ENCODE assay signal across 21 mouse cellular contexts in genomic region chr2:63127762-63128516, GRCm38 (mm10). TPM values are rescaled to one million over a fixed set of nuclear protein-coding genes. Genes with fewer than 3 reads are reported as not detected.
DNase-seq lines count a peak whose midpoint lies in the region; ATAC-seq and TF ChIP-seq lines count a peak whose summit lies in the region.
"Had no signal": no experiment of that assay in that cellular context is flagged by ENCODE, and none has a peak within 500 bp of the region (broad histone marks: within the 10 kb centered on the region; RNA-seq: fewer than 3 reads in every experiment).

No protein-coding gene starts in this region.

- intact Hi-C loops in left cerebral cortex, adult 2 months (cut with DNase I), result no loop called here
- intact Hi-C loops in left cerebral cortex, postnatal 4 days (cut with DNase I), result no loop called here

- no peak overlapping the region for H3K4me3 ChIP-seq in heart, embryonic 13.5 days
- no peak overlapping the region for H3K4me3 ChIP-seq in kidney, embryonic 14.5 days (ENCODE audit: low read length)
- no peak overlapping the region for H3K4me3 ChIP-seq in left cerebral cortex, adult 2 months
- no peak overlapping the region for H3K4me3 ChIP-seq in intestine, postnatal 0 days (ENCODE audit: low read depth, low read length)
- H3K4me3 ChIP-seq: embryonic facial prominence, embryonic 13.5 days; forebrain, embryonic 12.5 days; hindbrain, embryonic 10.5 days had no signal

- peaks cover 8% of the 10 kb centered on the region for H3K4me1 ChIP-seq in heart, embryonic 13.5 days
- no peaks in the 10 kb centered on the region for H3K4me1 ChIP-seq in kidney, embryonic 14.5 days (ENCODE audit: control insufficient read depth, insufficient read depth, low read length)
- H3K4me1 ChIP-seq in intestine, postnatal 0 days (replicated peaks; ENCODE audit: control insufficient read depth, insufficient read depth, low read length), result no peaks in the 10 kb centered on the region
- H3K4me1 ChIP-seq: embryonic facial prominence, embryonic 13.5 days; forebrain, embryonic 12.5 days; hindbrain, embryonic 10.5 days had no signal

- DNase-seq in heart, postnatal 4 days, result no peak
- DNase-seq in kidney, postnatal 25 days, result no peak
- DNase-seq in left cerebral cortex, adult 2 months (ENCODE audit: extremely low spot score in 1 of 2, low spot score in 2 of 2), result no peak
- no peak for DNase-seq in left cerebral cortex, postnatal 4 days
- DNase-seq: adrenal gland, postnatal 10 days; cerebellum, adult 11-12 months; cerebellum, adult 9-10 months; cerebellum, postnatal 25 days; gastrocnemius, postnatal 10 days; heart, adult 18-20 months had no signal

- TF ChIP-seq CTCF in left cerebral cortex, adult 2 months (IDR thresholded peaks at IDR 0.05), result no peak
- no peak for TF ChIP-seq CTCF in intestine, postnatal 0 days (IDR thresholded peaks at IDR 0.05; ENCODE audit: low read depth)

- no peak overlapping the region for H3K4me2 ChIP-seq in heart, embryonic 13.5 days
- no peak overlapping the region for H3K4me2 ChIP-seq in kidney, embryonic 14.5 days (replicated peaks; ENCODE audit: low read depth, low read length)
- no peak overlapping the region for H3K4me2 ChIP-seq in intestine, postnatal 0 days (replicated peaks; ENCODE audit: low read depth)
- H3K4me2 ChIP-seq: embryonic facial prominence, embryonic 13.5 days; forebrain, embryonic 12.5 days; heart, embryonic 11.5 days; hindbrain, embryonic 14.5 days had no signal

- ATAC-seq in heart, embryonic 13.5 days (ENCODE audit: extremely low read depth, insufficient number of reproducible peaks, low FRiP score, low TSS enrichment), result no peak
- peak; percentile 79 for ATAC-seq in kidney, embryonic 14.5 days (ENCODE audit: low FRiP score, low TSS enrichment)
- peak; percentile 74 for ATAC-seq in intestine, postnatal 0 days
- ATAC-seq in activated CD4-positive, CD25-positive, alpha-beta regulatory T cell, adult 4 months, result no peak
- ATAC-seq: forebrain, embryonic 16.5 days had no signal

- no peaks in the 10 kb centered on the region for H3K27me3 ChIP-seq in heart, embryonic 13.5 days (replicated peaks)
- no peaks in the 10 kb centered on the region for H3K27me3 ChIP-seq in kidney, embryonic 14.5 days (ENCODE audit: control insufficient read depth, insufficient read depth, low read length)
- no peaks in the 10 kb centered on the region for H3K27me3 ChIP-seq in intestine, postnatal 0 days (replicated peaks; ENCODE audit: control insufficient read depth, insufficient read depth, low read length)
- H3K27me3 ChIP-seq: embryonic facial prominence, embryonic 13.5 days; forebrain, embryonic 12.5 days had no signal

- no peak overlapping the region for H3K9ac ChIP-seq in heart, embryonic 13.5 days
- H3K9ac ChIP-seq in kidney, embryonic 14.5 days (ENCODE audit: low read depth, low read length), result no peak overlapping the region
- no peak overlapping the region for H3K9ac ChIP-seq in intestine, postnatal 0 days (ENCODE audit: low read depth, low read length)
- H3K9ac ChIP-seq: embryonic facial prominence, embryonic 13.5 days; forebrain, embryonic 12.5 days; hindbrain, embryonic 14.5 days had no signal

- H3K27ac ChIP-seq in heart, embryonic 13.5 days (replicated peaks), result peak overlapping the region; percentile 24; the same call in 1 of the 2 replicates
- no peak overlapping the region for H3K27ac ChIP-seq in kidney, embryonic 14.5 days (ENCODE audit: low read depth, low read length)
- H3K27ac ChIP-seq in left cerebral cortex, adult 2 months, result peak overlapping the region; percentile 7; the same call in 1 of the 2 replicates
- no peak overlapping the region for H3K27ac ChIP-seq in intestine, postnatal 0 days (ENCODE audit: low read depth, low read length)
- H3K27ac ChIP-seq: embryonic facial prominence, embryonic 13.5 days; forebrain, embryonic 12.5 days; hindbrain, embryonic 10.5 days; hindbrain, embryonic 14.5 days had no signal

- H3K36me3 ChIP-seq in heart, embryonic 13.5 days, result no peaks in the 10 kb centered on the region
- H3K36me3 ChIP-seq in kidney, embryonic 14.5 days (ENCODE audit: control insufficient read depth, insufficient read depth, low read length), result no peaks in the 10 kb centered on the region
- H3K36me3 ChIP-seq in intestine, postnatal 0 days (ENCODE audit: control insufficient read depth, insufficient read depth), result no peaks in the 10 kb centered on the region
- H3K36me3 ChIP-seq: embryonic facial prominence, embryonic 13.5 days; forebrain, embryonic 12.5 days; hindbrain, embryonic 10.5 days had no signal

- WGBS in heart, embryonic 13.5 days, result 36% methylated on average over 2 of the region's 2 CpGs
- WGBS in kidney, embryonic 14.5 days, result 15% methylated on average over 2 of the region's 2 CpGs
- 21% methylated on average over 2 of the region's 2 CpGs for WGBS in intestine, postnatal 0 days

- H3K9me3 ChIP-seq in heart, embryonic 13.5 days, result no peaks in the 10 kb centered on the region
- H3K9me3 ChIP-seq in kidney, embryonic 14.5 days (ENCODE audit: control insufficient read depth, low read length), result no peaks in the 10 kb centered on the region
- H3K9me3 ChIP-seq in intestine, postnatal 0 days (ENCODE audit: control insufficient read depth), result no peaks in the 10 kb centered on the region
- H3K9me3 ChIP-seq: embryonic facial prominence, embryonic 13.5 days; forebrain, embryonic 12.5 days; hindbrain, embryonic 10.5 days had no signal

RNA-seq across cellular contexts. Expression of gene Kcnh7, which starts 56.1 kb away (rescaled TPM):
- 2.7 and 3.7 TPM in 2 replicates for polyA plus RNA-seq in heart, embryonic 13.5 days (2015; fragmentation: Nextera tagmentation; extraction: Ambion mirVana)
- total RNA-seq in heart, postnatal 4 days (2021), result 1 to 10 TPM; 1.9 to 2.6 TPM
- 2.0 and 4.0 TPM in 2 replicates for polyA plus RNA-seq in kidney, embryonic 14.5 days (2014; fragmentation: Nextera tagmentation; extraction: Ambion mirVana)
- total RNA-seq in left cerebral cortex, adult 2 months (2021), result 100 to 1,000 TPM; 103 to 107 TPM
- total RNA-seq in left cerebral cortex, postnatal 4 days (2021), result 10 to 100 TPM; 55.8 to 62.8 TPM
- polyA plus RNA-seq in intestine, postnatal 0 days (2015; fragmentation: Nextera tagmentation; extraction: Ambion mirVana), result 0.13 and 0.14 TPM in 2 replicates
- polyA plus RNA-seq in activated CD4-positive, CD25-positive, alpha-beta regulatory T cell, adult 4 months (2017; shearing (Covaris generic)), result under 1 TPM; 0.04 to 0.11 TPM
- polyA plus RNA-seq: C2C12 had no signal

Comparison
In these comparisons a context has a peak if more than half of its experiments do, and no peak if none do; other contexts are left out.
1. ATAC-seq: peak in kidney, embryonic 14.5 days (single experiment) and intestine, postnatal 0 days (single experiment); none in heart, embryonic 13.5 days (single experiment) and activated CD4-positive, CD25-positive, alpha-beta regulatory T cell, adult 4 months (single experiment).
2. H3K27ac ChIP-seq: peak in heart, embryonic 13.5 days (single experiment) and left cerebral cortex, adult 2 months (single experiment); none in kidney, embryonic 14.5 days (single experiment) and intestine, postnatal 0 days (single experiment).